Mouse (Mus musculus) kidney, embryonic 14.5 days (tissue): ENCODE data around the gene Sec14l2. TPM values are rescaled to one million over a fixed set of nuclear protein-coding genes. Genes with fewer than 3 reads are reported as not detected.
"Not testable (repeated sequence)": the region's sequence is repeated elsewhere in the genome, so short reads cannot be mapped to it uniquely, and the experiment has no call there.

Experiments used
- ATAC-seq: fragments of 200-750 bp; cut with Nextera tagmentation; 2 replicates; pipeline ENCODE4 v1.8.0; 2017; ENCODE audit warnings: moderate number of reproducible peaks, mild to moderate bottlenecking, moderate TSS enrichment, moderate library complexity; ENCODE audit not compliant: low FRiP score, low TSS enrichment
- H3K27ac ChIP-seq: fragments of 300-500 bp; sonication (generic); 2 replicates; pipeline ENCODE4 v1.5.1; 2014; ENCODE audit warnings: low read depth, mild to moderate bottlenecking, low read length, moderate library complexity, mixed read lengths
- H3K27me3 ChIP-seq: fragments of 300-500 bp; sonication (generic); 2 replicates; pipeline ENCODE4 v1.6.1; 2014; ENCODE audit warnings: mild to moderate bottlenecking, low read length; ENCODE audit not compliant: control insufficient read depth, insufficient read depth
- H3K36me3 ChIP-seq: fragments of 300-500 bp; sonication (generic); 2 replicates; pipeline ENCODE4 v1.6.1; 2014; ENCODE audit warnings: low read length, mixed read lengths; ENCODE audit not compliant: control insufficient read depth, insufficient read depth
- H3K4me1 ChIP-seq: fragments of 300-500 bp; sonication (generic); 2 replicates; pipeline ENCODE4 v1.6.1; 2014; ENCODE audit warnings: low read length, mixed read lengths; ENCODE audit not compliant: control insufficient read depth, insufficient read depth
- H3K4me2 ChIP-seq: fragments of 300-500 bp; sonication (generic); replicated peaks from 2 replicates; pipeline ENCODE4 v1.6.1; 2014; ENCODE audit warnings: low read depth, mild to moderate bottlenecking, low read length
- H3K4me3 ChIP-seq: fragments of 300-500 bp; sonication (generic); 2 replicates; pipeline ENCODE4 v1.5.1; 2014; ENCODE audit warnings: mild to moderate bottlenecking, low read length
- H3K9ac ChIP-seq: fragments of 300-500 bp; sonication (generic); 2 replicates; pipeline ENCODE4 v1.6.1; 2014; ENCODE audit warnings: low read depth, mild to moderate bottlenecking, low read length, moderate library complexity
- H3K9me3 ChIP-seq: fragments of 300-500 bp; sonication (generic); 2 replicates; pipeline ENCODE4 v1.6.1; 2016; ENCODE audit warnings: low read length; ENCODE audit not compliant: control insufficient read depth
- WGBS: fragments of 180-500 bp; shearing (Covaris S2); extraction: QIAGEN DNeasy Blood & Tissue Kit; methylation state at CpG from one replicate; pipeline ENCODE4 v1.1.7; 2014; 5-methylcytosine and 5-hydroxymethylcytosine counted together
- polyA plus RNA-seq: library from polyadenylated mRNA; unstranded; fragments of >200 nt; fragmentation: Nextera tagmentation; extraction: Ambion mirVana; gene quantifications from 2 replicates; pipeline ENCODE4 v1.2.1, GENCODE M21; 2014

Sec14l2 gene
- polyA plus RNA-seq, 1 experiment from 2014 or later: 1.1 TPM

- Histone ChIP-seq H3K4me2 (no peak overlapping the region), H3K36me3 (no peaks in the 10 kb centered on the region), H3K9me3 (no peaks in the 10 kb centered on the region), H3K4me1 (peaks cover 3% of the 10 kb centered on the region; the same call in 1 of the 2 replicates), H3K27ac (no peak overlapping the region), H3K9ac (no peak overlapping the region), H3K4me3 (no peak overlapping the region), H3K27me3 (no peaks in the 10 kb centered on the region)
- 54% methylated on average over 6 of the region's 6 CpGs for WGBS
- no peak for ATAC-seq
Measured at GRCm38 (mm10) chr11:4112861-4113260, 10.4 kb downstream of the Sec14l2 start.

GRCm38 (mm10) chr11:4112033-4112432, 11.2 kb downstream of the Sec14l2 start:
- H3K9me3 ChIP-seq: no peaks in the 10 kb centered on the region
- 91% methylated on average over 4 of the region's 4 CpGs for WGBS
- H3K4me1 ChIP-seq: no peaks in the 10 kb centered on the region
- H3K4me2 ChIP-seq: no peak overlapping the region
- ATAC-seq: no peak
- no peak overlapping the region for H3K27ac ChIP-seq
- no peak overlapping the region for H3K4me3 ChIP-seq
- H3K27me3 ChIP-seq: no peaks in the 10 kb centered on the region
- H3K9ac ChIP-seq: no peak overlapping the region
- no peaks in the 10 kb centered on the region for H3K36me3 ChIP-seq

GRCm38 (mm10) chr11:4108691-4109090, 14.5 kb downstream of the Sec14l2 start:
- WGBS: 70% methylated on average over 7 of the region's 7 CpGs
- Histone ChIP-seq H3K27me3 (no peaks in the 10 kb centered on the region), H3K9me3 (no peaks in the 10 kb centered on the region), H3K4me1 (no peaks in the 10 kb centered on the region), H3K9ac (no peak overlapping the region), H3K4me3 (no peak overlapping the region), H3K36me3 (no peaks in the 10 kb centered on the region), H3K4me2 (no peak overlapping the region), H3K27ac (no peak overlapping the region)
- no peak for ATAC-seq

- 97% methylated on average over 6 of the region's 6 CpGs for WGBS
- H3K4me3 ChIP-seq: not testable (repeated sequence)
Measured at GRCm38 (mm10) chr11:4107901-4108300, 15.3 kb downstream of the Sec14l2 start.

GRCm38 (mm10) chr11:4105444-4105843, 17.8 kb downstream of the Sec14l2 start:
- H3K36me3 ChIP-seq: no peaks in the 10 kb centered on the region
- H3K27me3 ChIP-seq: no peaks in the 10 kb centered on the region
- ATAC-seq: no peak
- H3K27ac ChIP-seq: no peak overlapping the region
- no peaks in the 10 kb centered on the region for H3K4me1 ChIP-seq
- H3K9ac ChIP-seq: no peak overlapping the region
- WGBS: 19% methylated on average over 6 of the region's 6 CpGs
- H3K4me3 ChIP-seq: no peak overlapping the region
- no peaks in the 10 kb centered on the region for H3K9me3 ChIP-seq
- H3K4me2 ChIP-seq: no peak overlapping the region

More at GRCm38 (mm10) chr11:4107901-4108300, 15.3 kb downstream of the Sec14l2 start:
- H3K27me3 ChIP-seq, ATAC-seq, H3K4me1 ChIP-seq, H3K27ac ChIP-seq, H3K9me3 ChIP-seq, H3K36me3 ChIP-seq, H3K4me2 ChIP-seq, H3K9ac ChIP-seq: not testable (repeated sequence)

GRCm38 (mm10) chr11:4104989-4105388, 18.2 kb downstream of the Sec14l2 start:
- H3K9me3 ChIP-seq: no peaks in the 10 kb centered on the region
- H3K4me2 ChIP-seq: no peak overlapping the region
- H3K27me3 ChIP-seq: no peaks in the 10 kb centered on the region
- no peak overlapping the region for H3K27ac ChIP-seq
- H3K36me3 ChIP-seq: no peaks in the 10 kb centered on the region
- no peak overlapping the region for H3K4me3 ChIP-seq
- no peak for ATAC-seq
- no peaks in the 10 kb centered on the region for H3K4me1 ChIP-seq
- 56% methylated on average over 5 of the region's 5 CpGs for WGBS
- no peak overlapping the region for H3K9ac ChIP-seq

- no peak overlapping the region for H3K9ac ChIP-seq
- H3K4me3 ChIP-seq: no peak overlapping the region
- H3K27ac ChIP-seq: no peak overlapping the region
- no peaks in the 10 kb centered on the region for H3K27me3 ChIP-seq
- H3K4me1 ChIP-seq: no peaks in the 10 kb centered on the region
- H3K4me2 ChIP-seq: no peak overlapping the region
- no peaks in the 10 kb centered on the region for H3K9me3 ChIP-seq
- WGBS: 80% methylated on average over 14 of the region's 14 CpGs
- ATAC-seq: no peak
- H3K36me3 ChIP-seq: no peaks in the 10 kb centered on the region
Measured at GRCm38 (mm10) chr11:4103522-4103921, 19.7 kb downstream of the Sec14l2 start.

- H3K36me3 ChIP-seq: no peaks in the 10 kb centered on the region
- no peak overlapping the region for H3K4me3 ChIP-seq
- 86% methylated on average over 5 of the region's 5 CpGs for WGBS
- H3K9ac ChIP-seq: no peak overlapping the region
- ATAC-seq: no peak
- peaks cover 4% of the 10 kb centered on the region; the same call in 1 of the 2 replicates for H3K4me1 ChIP-seq
- H3K9me3 ChIP-seq: no peaks in the 10 kb centered on the region
- no peak overlapping the region for H3K4me2 ChIP-seq
- no peaks in the 10 kb centered on the region for H3K27me3 ChIP-seq
- no peak overlapping the region for H3K27ac ChIP-seq
Measured at GRCm38 (mm10) chr11:4101851-4102250, 21.4 kb downstream of the Sec14l2 start.

GRCm38 (mm10) chr11:4099447-4099846, 23.8 kb downstream of the Sec14l2 start:
- WGBS: 79% methylated on average over 3 of the region's 3 CpGs

More at GRCm38 (mm10) chr11:4099447-4099846, 23.8 kb downstream of the Sec14l2 start:
- peaks cover 14% of the 10 kb centered on the region for H3K4me1 ChIP-seq
- H3K27me3 ChIP-seq: no peaks in the 10 kb centered on the region
- no peak overlapping the region for H3K4me2 ChIP-seq
- no peak overlapping the region for H3K4me3 ChIP-seq
- H3K36me3 ChIP-seq: no peaks in the 10 kb centered on the region
- no peak for ATAC-seq
- no peak overlapping the region for H3K27ac ChIP-seq
- H3K9ac ChIP-seq: no peak overlapping the region; the same call in 1 of the 2 replicates
- H3K9me3 ChIP-seq: no peaks in the 10 kb centered on the region
